Mouse (Mus musculus): Measurements from ENCODE around the gene Ctnnd1.

GRCm38 (mm10) chr2:84677968-84678880 lies 27.7 kb upstream of the Ctnnd1 start, which contains the start of the genes Gm28635 and Med19:
- TF ChIP-seq POLR2A (IDR thresholded peaks at IDR 0.05; ENCODE audit: control insufficient read depth, low read depth, low read length) = peak; percentile 60; the same call in 1 of the 2 replicates
- 0 out of 2 replicates have a peak, but pooled peaks have one; percentile 0 for TF ChIP-seq CTCF (IDR thresholded peaks at IDR 0.05; ENCODE audit: control insufficient read depth, insufficient read depth, insufficient replicate concordance, low read depth, low read length)

Data from testis, adult 2 months (tissue).